Mouse (Mus musculus): ENCODE measurements around the gene P2ry13. TPM values are rescaled to one million over a fixed set of nuclear protein-coding genes. Genes with fewer than 3 reads are reported as not detected.

Gene P2ry13
- 1.1 TPM for polyA plus RNA-seq (2014; fragmentation: Illumina TruSeq; extraction: RNeasy Lipid Tissue Mini Kit (QIAGEN cat#74804); ENCODE audit: low read depth, low replicate concordance)

GRCm38 (mm10) chr3:59210727-59211126, at the start of gene P2ry13:
TSS of gene P2ry13 (minus strand) at chr3:59210882.

GRCm38 (mm10) chr3:59194938-59195337, 15.7 kb downstream of the P2ry13 start, which contains the start of gene Gpr87:
TSS of gene Gpr87 (minus strand) at chr3:59195104.

Other genes with a start within 250 kb of the P2ry13 start
- 7.9 TPM for gene Med12l, start 205.1 kb downstream of the P2ry13 start, polyA plus RNA-seq (2014; fragmentation: Illumina TruSeq; extraction: RNeasy Lipid Tissue Mini Kit (QIAGEN cat#74804); ENCODE audit: low read depth, low replicate concordance)
- not detected for gene Gpr171, start 109.1 kb downstream of the P2ry13 start, polyA plus RNA-seq (2014; fragmentation: Illumina TruSeq; extraction: RNeasy Lipid Tissue Mini Kit (QIAGEN cat#74804); ENCODE audit: low read depth, low replicate concordance)
- gene P2ry14, start 57.3 kb downstream of the P2ry13 start, polyA plus RNA-seq (2014; fragmentation: Illumina TruSeq; extraction: RNeasy Lipid Tissue Mini Kit (QIAGEN cat#74804); ENCODE audit: low read depth, low replicate concordance): 2.0 TPM
- gene Gpr87, start 15.8 kb downstream of the P2ry13 start, polyA plus RNA-seq (2014; fragmentation: Illumina TruSeq; extraction: RNeasy Lipid Tissue Mini Kit (QIAGEN cat#74804); ENCODE audit: low read depth, low replicate concordance): not detected
- 3.1 TPM for gene P2ry12, start 52.0 kb upstream of the P2ry13 start, polyA plus RNA-seq (2014; fragmentation: Illumina TruSeq; extraction: RNeasy Lipid Tissue Mini Kit (QIAGEN cat#74804); ENCODE audit: low read depth, low replicate concordance)
- gene Igsf10, start 133.5 kb upstream of the P2ry13 start, polyA plus RNA-seq (2014; fragmentation: Illumina TruSeq; extraction: RNeasy Lipid Tissue Mini Kit (QIAGEN cat#74804); ENCODE audit: low read depth, low replicate concordance): 0.71 TPM